Mouse (Mus musculus): ENCODE results near the gene Olfr1299.

Olfr1299 gene

GRCm38 (mm10) chr2:111661119-111661518 is at the start of gene Olfr1299:
TSS of gene Olfr1299 (plus strand) at chr2:111661419.
- no peak for DNase-seq (ENCODE audit: low spot score)

GRCm38 (mm10) chr2:111626397-111626796 is 34.8 kb upstream of the Olfr1299 start, which contains the start of gene Olfr1297:
TSS of gene Olfr1297 (minus strand) at chr2:111626497.
- DNase-seq (ENCODE audit: low spot score): no peak

- no peak for DNase-seq (ENCODE audit: low spot score)
Measured at GRCm38 (mm10) chr2:111649101-111649500, 12.1 kb upstream of the Olfr1299 start, which contains the start of gene Olfr1298. TSS of gene Olfr1298 (minus strand) at chr2:111649201.
